Mouse (Mus musculus) embryonic facial prominence, embryonic 10.5 days (tissue): ENCODE measurements around the gene Gabrb3. TPM values are rescaled to one million over a fixed set of nuclear protein-coding genes. Genes with fewer than 3 reads are reported as not detected.
"Not testable (repeated sequence)": the region's sequence is repeated elsewhere in the genome, so short reads cannot be mapped to it uniquely, and the experiment has no call there.

Experiments used
- DNase-seq: peaks from one replicate; pipeline ENCODE4 v3.0.0-alpha.2; 2017; ENCODE audit warnings: low spot score
- H3K27ac ChIP-seq: fragments of 300-500 bp; sonication (generic); replicated peaks from 2 replicates; pipeline ENCODE4 v1.5.1; 2016; ENCODE audit warnings: mild to moderate bottlenecking
- H3K27me3 ChIP-seq: fragments of 300-500 bp; sonication (generic); replicated peaks from 2 replicates; pipeline ENCODE4 v1.6.1; 2016; ENCODE audit warnings: low read depth, mild to moderate bottlenecking; ENCODE audit not compliant: poor library complexity, severe bottlenecking
- H3K36me3 ChIP-seq: fragments of 300-500 bp; sonication (generic); replicated peaks from 2 replicates; pipeline ENCODE4 v1.6.1; 2016; ENCODE audit warnings: mild to moderate bottlenecking, moderate library complexity
- H3K4me1 ChIP-seq: fragments of 300-500 bp; sonication (generic); 2 replicates; pipeline ENCODE4 v1.6.1; 2016
- H3K4me3 ChIP-seq: fragments of 300-500 bp; sonication (generic); 2 replicates; pipeline ENCODE4 v1.5.1; 2016; ENCODE audit warnings: mild to moderate bottlenecking, moderate library complexity
- H3K9me3 ChIP-seq: fragments of 300-500 bp; sonication (generic); 2 replicates; pipeline ENCODE4 v1.6.1; 2016; ENCODE audit warnings: mild to moderate bottlenecking
- WGBS: fragments of 180-500 bp; shearing (Covaris S2); methylation state at CpG from one replicate; pipeline ENCODE4 v1.1.7; 2016; 5-methylcytosine and 5-hydroxymethylcytosine counted together
- microRNA-seq: library from miRNA; unstranded; fragments of <30 nt; microRNA quantifications from one replicate; pipeline ENCODE4, GENCODE M21; 2017
- polyA plus RNA-seq: library from polyadenylated mRNA; unstranded; fragments of >200 nt; fragmentation: Nextera tagmentation; extraction: Ambion mirVana; gene quantifications from 2 replicates; pipeline ENCODE4 v1.2.1, GENCODE M21; 2016

Gene Gabrb3
- polyA plus RNA-seq, 1 experiment from 2014 or later, result 2.5 TPM

- DNase-seq, H3K4me3 ChIP-seq, H3K36me3 ChIP-seq, H3K27ac ChIP-seq, H3K4me1 ChIP-seq, H3K27me3 ChIP-seq, H3K9me3 ChIP-seq: not testable (repeated sequence)
- 80% methylated on average over 2 of the region's 2 CpGs for whole genome bisulfite sequencing
Measured at GRCm38 (mm10) chr7:57786102-57786501, 366.6 kb downstream of the Gabrb3 start.

GRCm38 (mm10) chr7:57787520-57787919 lies 368.0 kb downstream of the Gabrb3 start:
- 82% methylated on average over 2 of the region's 2 CpGs for WGBS
- H3K27me3 ChIP-seq, result no peaks in the 10 kb centered on the region
- no peaks in the 10 kb centered on the region for H3K9me3 ChIP-seq
- DNase-seq, result no peak
- no peaks in the 10 kb centered on the region for H3K4me1 ChIP-seq
- no peak overlapping the region for H3K4me3 ChIP-seq
- no peak overlapping the region for H3K27ac ChIP-seq
- no peaks in the 10 kb centered on the region for H3K36me3 ChIP-seq

DNA sequence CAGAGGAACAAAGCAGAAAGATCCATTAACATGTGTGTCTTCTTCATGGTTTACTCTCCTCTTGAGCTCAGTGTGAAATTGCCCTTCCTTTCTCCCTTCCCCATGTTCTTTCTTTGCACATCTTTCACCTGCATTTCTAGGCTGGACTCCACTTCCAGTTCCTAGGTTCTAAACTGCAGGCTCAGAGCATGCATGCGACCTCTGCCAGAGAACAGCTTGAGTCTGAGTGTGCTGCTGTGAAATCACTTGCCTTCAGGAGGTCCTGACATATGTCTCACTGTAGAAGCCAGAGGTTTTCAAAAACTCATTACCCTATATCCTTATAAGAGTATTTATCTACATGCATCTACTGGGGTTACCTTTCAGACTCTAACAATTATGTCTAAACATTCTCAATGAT lies 383.8 kb downstream of the Gabrb3 start:
- Histone ChIP-seq H3K36me3 (no peaks in the 10 kb centered on the region), H3K9me3 (no peaks in the 10 kb centered on the region), H3K27ac (no peak overlapping the region), H3K27me3 (no peaks in the 10 kb centered on the region), H3K4me3 (no peak overlapping the region), H3K4me1 (no peaks in the 10 kb centered on the region)
- 73% methylated on average over 1 of the region's 1 CpGs for WGBS
- DNase-seq, result no peak

GRCm38 (mm10) chr7:57813716-57814115 lies 394.2 kb downstream of the Gabrb3 start:
- 58% methylated on average over 1 of the region's 1 CpGs for WGBS
- H3K36me3 ChIP-seq, result no peaks in the 10 kb centered on the region
- no peak for DNase-seq

DNA sequence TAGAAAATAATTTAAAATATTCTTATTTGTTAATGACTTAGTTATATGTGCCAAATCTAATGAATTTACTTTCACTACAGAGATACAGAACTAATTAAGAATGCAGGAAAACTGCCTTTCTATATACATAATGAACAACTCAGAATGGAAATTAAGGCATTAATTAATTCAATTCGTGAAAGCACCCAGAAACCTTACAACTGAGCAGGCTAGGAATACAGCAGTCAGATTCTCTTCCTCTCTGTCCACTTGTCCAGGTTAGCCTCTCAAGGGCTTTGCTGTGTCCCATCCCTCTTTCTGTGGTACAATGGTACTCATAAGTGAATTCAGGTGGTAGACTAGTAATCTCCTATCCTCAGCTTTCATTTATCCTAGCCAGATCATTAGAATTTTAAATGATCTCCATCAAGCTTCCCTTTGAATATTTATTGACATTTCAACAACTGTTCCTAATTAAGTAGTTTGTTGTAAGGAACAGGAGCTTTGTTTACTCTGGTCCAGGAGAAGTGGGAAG lies 422.9 kb downstream of the Gabrb3 start:
- DNase-seq, result no peak
- Histone ChIP-seq H3K36me3 (no peaks in the 10 kb centered on the region), H3K4me3 (no peak overlapping the region), H3K27me3 (no peaks in the 10 kb centered on the region), H3K9me3 (no peaks in the 10 kb centered on the region), H3K4me1 (no peaks in the 10 kb centered on the region), H3K27ac (no peak overlapping the region)
- 75% methylated on average over 1 of the region's 1 CpGs for WGBS

More at GRCm38 (mm10) chr7:57813716-57814115, 394.2 kb downstream of the Gabrb3 start:
- H3K27me3 ChIP-seq, result no peaks in the 10 kb centered on the region
- H3K9me3 ChIP-seq, result no peaks in the 10 kb centered on the region
- no peaks in the 10 kb centered on the region for H3K4me1 ChIP-seq
- no peak overlapping the region for H3K4me3 ChIP-seq
- no peak overlapping the region for H3K27ac ChIP-seq

GRCm38 (mm10) chr7:57867951-57868350 lies 448.5 kb downstream of the Gabrb3 start:
- Histone ChIP-seq H3K4me1 (no peaks in the 10 kb centered on the region), H3K27ac (no peak overlapping the region), H3K4me3 (no peak overlapping the region), H3K9me3 (no peaks in the 10 kb centered on the region), H3K36me3 (no peaks in the 10 kb centered on the region), H3K27me3 (no peaks in the 10 kb centered on the region)
- 84% methylated on average over 2 of the region's 2 CpGs for WGBS
- no peak for DNase-seq

Small RNAs within 50 kb of the gene (microRNA-seq; reads per million reads assigned to microRNA genes)
- gene Mir6389, result not detected

Other genes with a start within 250 kb of the Gabrb3 start
- gene Gabrg3, start 32.5 kb upstream of the Gabrb3 start, polyA plus RNA-seq, result 0.20 and 0.27 TPM in 2 replicates
- 0.06 and 0.27 TPM in 2 replicates for gene Gabra5, start 90.4 kb downstream of the Gabrb3 start, polyA plus RNA-seq